Mouse (Mus musculus) C2C12 (cell line): ENCODE measurements around the gene Inpp5d. TPM values are rescaled to one million over a fixed set of nuclear protein-coding genes. Genes with fewer than 3 reads are reported as not detected.

Source experiments
- H3K27me3 ChIP-seq: one replicate; pipeline ENCODE4 v1.6.1; 2011; ENCODE audit not compliant: control insufficient read depth, insufficient read depth, insufficient read length
- H3K36me3 ChIP-seq: one replicate; pipeline ENCODE4 v1.6.1; 2011; ENCODE audit not compliant: control insufficient read depth, insufficient read depth
- H3K4me3 ChIP-seq: one replicate; pipeline ENCODE4 v1.5.1; 2011; ENCODE audit warnings: mild to moderate bottlenecking, control low read depth; ENCODE audit not compliant: poor library complexity, insufficient read depth, severe bottlenecking
- H3K79me2 ChIP-seq: one replicate; pipeline ENCODE4 v1.6.1; 2011; ENCODE audit not compliant: control insufficient read depth, insufficient read depth
- H3K79me3 ChIP-seq: one replicate; pipeline ENCODE4 v1.6.1; 2011; ENCODE audit warnings: low read depth, control low read depth
- H3ac ChIP-seq: one replicate; pipeline ENCODE3; 2011; ENCODE audit warnings: low read depth; ENCODE audit not compliant: control insufficient read depth, insufficient read length
- CEBPB ChIP-seq: IDR thresholded peaks from one replicate; pipeline ENCODE4 v1.6.1; 2011; ENCODE audit warnings: low read depth, mild to moderate bottlenecking, control low read depth, moderate library complexity
- CTCF ChIP-seq: IDR thresholded peaks from one replicate; pipeline ENCODE4 v1.5.1; 2011; ENCODE audit not compliant: control insufficient read depth, insufficient read depth, insufficient read length
- FOSL1 ChIP-seq: IDR thresholded peaks from one replicate; pipeline ENCODE4 v1.8.0; 2011; ENCODE audit warnings: mild to moderate bottlenecking, low read length; ENCODE audit not compliant: poor library complexity, insufficient read depth, severe bottlenecking
- MAX ChIP-seq: IDR thresholded peaks from one replicate; pipeline ENCODE4 v1.6.1; 2011; ENCODE audit warnings: mild to moderate bottlenecking, control low read depth
- MYOD1 ChIP-seq: IDR thresholded peaks from one replicate; pipeline ENCODE4 v1.6.1; 2011; ENCODE audit warnings: low read depth; ENCODE audit not compliant: control insufficient read depth, insufficient read length
- MYOG ChIP-seq: IDR thresholded peaks from one replicate; pipeline ENCODE4 v1.6.1; 2011; ENCODE audit not compliant: control insufficient read depth, insufficient read length; ENCODE audit errors: extremely low read depth
- USF1 ChIP-seq: IDR thresholded peaks from one replicate; pipeline ENCODE4 v1.6.1; 2011; ENCODE audit warnings: low read depth, mild to moderate bottlenecking, control low read depth, moderate library complexity
- polyA plus RNA-seq: library from polyadenylated mRNA; unstranded; fragments of >200 nt; fragmentation: generic; extraction: Trizol; gene quantifications from one replicate; pipeline ENCODE4 v1.2.1, GENCODE M21; 2012; ENCODE audit warnings: missing spikeins

Gene Inpp5d
- polyA plus RNA-seq, 1 experiment, result 0.06 TPM

- Histone ChIP-seq H3K4me3 (no peak overlapping the region), H3K79me3 (no peaks in the 10 kb centered on the region), H3K27me3 (no peaks in the 10 kb centered on the region), H3K36me3 (no peaks in the 10 kb centered on the region), H3ac (no peak overlapping the region), H3K79me2 (no peaks in the 10 kb centered on the region)
- TF ChIP-seq MYOD1 (no peak), CTCF (no peak), CEBPB (no peak), FOSL1 (no peak), MAX (no peak), USF1 (no peak), MYOG (no peak)
Observed at GRCm38 (mm10) chr1:87698010-87698409, 77.9 kb downstream of the Inpp5d start.

GRCm38 (mm10) chr1:87699890-87700448 is 79.9 kb downstream of the Inpp5d start:
- Histone ChIP-seq H3K27me3 (no peaks in the 10 kb centered on the region), H3K36me3 (no peaks in the 10 kb centered on the region), H3ac (no peak overlapping the region), H3K79me3 (no peaks in the 10 kb centered on the region), H3K79me2 (no peaks in the 10 kb centered on the region), H3K4me3 (no peak overlapping the region)
- TF ChIP-seq FOSL1, result no peak
- TF ChIP-seq MYOD1, result no peak
- TF ChIP-seq USF1, result no peak
- no peak for TF ChIP-seq CTCF
- no peak for TF ChIP-seq CEBPB
- TF ChIP-seq MYOG, result no peak

- H3K79me3 ChIP-seq, result no peaks in the 10 kb centered on the region
- TF ChIP-seq MYOD1 (no peak), MYOG (no peak), MAX (no peak), USF1 (no peak), FOSL1 (no peak), CEBPB (no peak), CTCF (no peak)
- H3K36me3 ChIP-seq, result no peaks in the 10 kb centered on the region
- no peaks in the 10 kb centered on the region for H3K27me3 ChIP-seq
- no peaks in the 10 kb centered on the region for H3K79me2 ChIP-seq
- no peak overlapping the region for H3K4me3 ChIP-seq
- no peak overlapping the region for H3ac ChIP-seq
Observed at GRCm38 (mm10) chr1:87704230-87704629, 84.1 kb downstream of the Inpp5d start.

GRCm38 (mm10) chr1:87706361-87706760 is 86.2 kb downstream of the Inpp5d start:
- no peaks in the 10 kb centered on the region for H3K79me2 ChIP-seq
- H3K36me3 ChIP-seq, result no peaks in the 10 kb centered on the region
- H3K4me3 ChIP-seq, result no peak overlapping the region
- TF ChIP-seq MAX (no peak), CEBPB (no peak), USF1 (no peak), MYOG (no peak), MYOD1 (no peak), CTCF (no peak), FOSL1 (no peak)
- H3K27me3 ChIP-seq, result peaks cover 4% of the 10 kb centered on the region
- H3ac ChIP-seq, result no peak overlapping the region
- no peaks in the 10 kb centered on the region for H3K79me3 ChIP-seq

GRCm38 (mm10) chr1:87709020-87709419 is 88.9 kb downstream of the Inpp5d start:
- Histone ChIP-seq H3K79me3 (no peaks in the 10 kb centered on the region), H3K4me3 (no peak overlapping the region), H3K36me3 (no peaks in the 10 kb centered on the region), H3K79me2 (no peaks in the 10 kb centered on the region), H3ac (no peak overlapping the region), H3K27me3 (peaks cover 4% of the 10 kb centered on the region)
- TF ChIP-seq MYOG (no peak), CTCF (no peak), CEBPB (no peak), MYOD1 (no peak), FOSL1 (no peak), MAX (no peak), USF1 (no peak)

GRCm38 (mm10) chr1:87709661-87710270 is 89.7 kb downstream of the Inpp5d start:
- no peaks in the 10 kb centered on the region for H3K36me3 ChIP-seq

More at GRCm38 (mm10) chr1:87709661-87710270, 89.7 kb downstream of the Inpp5d start:
- H3K4me3 ChIP-seq, result no peak overlapping the region
- H3K27me3 ChIP-seq, result peaks cover 7% of the 10 kb centered on the region
- H3K79me3 ChIP-seq, result no peaks in the 10 kb centered on the region
- H3ac ChIP-seq, result no peak overlapping the region
- TF ChIP-seq MYOD1 (no peak), CEBPB (no peak), MYOG (no peak), CTCF (no peak), FOSL1 (no peak), MAX (no peak), USF1 (no peak)
- H3K79me2 ChIP-seq, result no peaks in the 10 kb centered on the region
